Mouse (Mus musculus): Measurements from ENCODE around the gene Gm9944. TPM values are rescaled to one million over a fixed set of nuclear protein-coding genes. Genes with fewer than 3 reads are reported as not detected.

Gene Gm9944
- total and polyA plus RNA-seq, 3 experiments, result not detected

DNA sequence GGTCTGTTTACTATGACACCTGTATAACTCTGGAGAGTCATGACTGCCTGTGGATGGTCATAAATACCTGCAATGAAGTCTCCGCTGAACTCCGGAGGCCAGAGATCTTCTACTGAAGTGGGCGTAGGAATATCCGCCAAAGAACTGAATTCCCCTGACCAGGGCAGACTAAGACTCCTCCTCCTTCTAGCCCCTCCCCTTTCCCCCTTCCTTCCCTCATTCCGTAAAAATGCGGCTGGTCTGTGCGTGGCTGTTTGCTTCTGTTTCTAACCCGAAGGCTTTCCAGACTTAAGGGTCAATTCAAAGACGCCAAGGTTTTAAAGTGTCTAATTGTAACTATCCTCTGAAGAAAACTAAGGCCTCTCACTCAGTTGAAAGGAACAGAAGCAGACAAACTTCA is 44.8 kb downstream of the Gm9944 start, which contains the start of gene Pramef12:
TSS of gene Pramef12 (minus strand) at position 175 of the 400 bp plus-strand sequence.
- Histone ChIP-seq H3K36me3 (replicated peaks in 1 of 2; ENCODE audit: control insufficient read depth in 1 of 2, insufficient read depth in 1 of 2, low read length in 1 of 2) (no peaks in the 10 kb centered on the region), H3K4me3 (replicated peaks in 1 of 3; ENCODE audit: low read depth in 2 of 3, low read length in 2 of 3, poor library complexity in 1 of 3) (no peak within 1 kb of the TSS), H3K4me2 (ENCODE audit: insufficient read depth, low read depth, poor library complexity, severe bottlenecking) (no peak within 1 kb of the TSS), H3K27ac (ENCODE audit: insufficient read depth, low read depth) (no peak within 1 kb of the TSS), H3K9ac (ENCODE audit: insufficient read depth, low read depth) (no peak within 1 kb of the TSS), H3K27me3 (replicated peaks) (no peaks in the 10 kb centered on the region), H3K79me2 (replicated peaks; ENCODE audit: control insufficient read depth, extremely low read depth, insufficient read depth, poor library complexity, severe bottlenecking) (no peaks in the 10 kb centered on the region), H3K9me3 (replicated peaks; ENCODE audit: low read length) (peaks cover 17% of the 10 kb centered on the region), H3K4me1 (ENCODE audit: control insufficient read depth in 1 of 2, insufficient read depth in 2 of 2) (peaks cover 0 to 11% of the 10 kb centered on the region in 2 experiments; a peak in 2 of 4 replicates)
- no peak for TF ChIP-seq CTCF (conservative IDR thresholded peaks at IDR 0.05 in 1 of 2, IDR thresholded peaks at IDR 0.05 in 1 of 2; ENCODE audit: low read depth in 2 of 2, low read length in 2 of 2)
- DNase-seq (ENCODE audit: extremely low read depth), result no peak
- dilution Hi-C loops (cut with MboI; ENCODE audit: extremely low pct_ligation_motif_present, extremely low pct_unique_long_range_greater_than_20kb, low sequenced_read_pairs), result no loop called here
- in situ Hi-C loops (cut with MboI; ENCODE audit: low pct_ligation_motif_present, low pct_unique_long_range_greater_than_20kb, low sequenced_read_pairs), result no loop called here

GRCm38 (mm10) chr4:144406261-144406660 is 46.9 kb downstream of the Gm9944 start:
- no peak overlapping the region for H3K27ac ChIP-seq (ENCODE audit: insufficient read depth, low read depth)
- H3K9me3 ChIP-seq (replicated peaks; ENCODE audit: low read length), result peaks cover 21% of the 10 kb centered on the region
- no peak overlapping the region for H3K4me2 ChIP-seq (ENCODE audit: insufficient read depth, low read depth, poor library complexity, severe bottlenecking)
- no peak overlapping the region for H3K9ac ChIP-seq (ENCODE audit: insufficient read depth, low read depth)
- DNase-seq (ENCODE audit: extremely low read depth), result no peak
- no peak for TF ChIP-seq EP300 (IDR thresholded peaks at IDR 0.05; ENCODE audit: low read length)
- no peak for TF ChIP-seq SMC3 (IDR thresholded peaks at IDR 0.05; ENCODE audit: low read depth, low read length)
- TF ChIP-seq MXI1 (IDR thresholded peaks at IDR 0.05; ENCODE audit: low read depth, low read length), result no peak
- no peak for TF ChIP-seq CHD1 (IDR thresholded peaks at IDR 0.05; ENCODE audit: low read depth, low read length)
- dilution Hi-C loops (cut with MboI; ENCODE audit: extremely low pct_ligation_motif_present, extremely low pct_unique_long_range_greater_than_20kb, low sequenced_read_pairs) (no loop called here), in situ Hi-C loops (cut with MboI; ENCODE audit: low pct_ligation_motif_present, low pct_unique_long_range_greater_than_20kb, low sequenced_read_pairs) (no loop called here)
- H3K4me1 ChIP-seq (ENCODE audit: control insufficient read depth in 1 of 2, insufficient read depth in 2 of 2), result peaks cover 0 to 11% of the 10 kb centered on the region in 2 experiments; a peak in 2 of 4 replicates
- H3K27me3 ChIP-seq (replicated peaks), result no peaks in the 10 kb centered on the region
- no peaks in the 10 kb centered on the region for H3K36me3 ChIP-seq (replicated peaks in 1 of 2; ENCODE audit: control insufficient read depth in 1 of 2, insufficient read depth in 1 of 2, low read length in 1 of 2)
- H3K79me2 ChIP-seq (replicated peaks; ENCODE audit: control insufficient read depth, extremely low read depth, insufficient read depth, poor library complexity, severe bottlenecking), result no peaks in the 10 kb centered on the region
- no peak overlapping the region for H3K4me3 ChIP-seq (replicated peaks in 1 of 3; ENCODE audit: low read depth in 2 of 3, low read length in 2 of 3, poor library complexity in 1 of 3)

DNA sequence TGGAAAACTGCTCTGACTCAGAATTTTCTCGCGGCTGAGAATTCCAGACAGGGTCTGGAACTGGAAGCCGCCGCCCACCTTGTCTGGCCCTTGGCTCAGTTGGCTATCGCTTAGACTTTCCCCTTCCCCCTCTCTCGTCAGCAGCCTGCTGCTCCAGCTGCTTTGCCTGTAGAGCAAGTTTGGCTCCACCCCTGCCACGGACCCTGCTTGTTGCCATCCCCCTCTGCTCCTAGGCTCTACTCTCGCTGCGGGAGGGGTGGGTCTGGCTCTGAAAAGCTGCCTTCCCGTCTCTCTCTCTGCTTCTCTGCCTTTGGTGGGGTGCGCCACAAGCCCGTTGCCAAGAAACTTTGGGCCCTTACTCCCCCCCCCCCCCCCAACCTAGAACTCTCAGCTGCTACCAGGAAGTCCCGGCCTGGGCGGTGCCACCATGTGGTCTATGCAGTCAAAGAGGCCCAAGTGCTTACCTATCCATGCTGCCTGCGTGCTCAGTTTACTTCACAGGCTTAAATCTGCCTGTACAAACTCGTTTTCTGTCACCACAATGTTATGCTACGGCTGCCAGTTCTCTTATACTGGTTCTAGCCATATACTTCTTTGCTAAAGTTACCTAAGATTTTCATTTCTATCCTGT is 48.5 kb downstream of the Gm9944 start:
- Histone ChIP-seq H3K9me3 (replicated peaks; ENCODE audit: low read length) (peaks cover 17% of the 10 kb centered on the region), H3K36me3 (replicated peaks in 1 of 2; ENCODE audit: control insufficient read depth in 1 of 2, insufficient read depth in 1 of 2, low read length in 1 of 2) (no peaks in the 10 kb centered on the region), H3K79me2 (replicated peaks; ENCODE audit: control insufficient read depth, extremely low read depth, insufficient read depth, poor library complexity, severe bottlenecking) (no peaks in the 10 kb centered on the region), H3K27me3 (replicated peaks) (no peaks in the 10 kb centered on the region), H3K4me1 (ENCODE audit: control insufficient read depth in 1 of 2, insufficient read depth in 2 of 2) (0 out of 4 replicates have a peak, but pooled peaks cover 0 to 3% of the 10 kb centered on the region in 2 experiments), H3K9ac (ENCODE audit: insufficient read depth, low read depth) (no peak overlapping the region), H3K27ac (ENCODE audit: insufficient read depth, low read depth) (no peak overlapping the region), H3K4me3 (replicated peaks in 1 of 3; ENCODE audit: low read depth in 2 of 3, low read length in 2 of 3, poor library complexity in 1 of 3) (peak overlapping the region in 1 of 3 experiments; percentile 38), H3K4me2 (ENCODE audit: insufficient read depth, low read depth, poor library complexity, severe bottlenecking) (no peak overlapping the region)
- no peak for TF ChIP-seq PAX5 (IDR thresholded peaks at IDR 0.05; ENCODE audit: low read length)
- TF ChIP-seq NRF1 (IDR thresholded peaks at IDR 0.05; ENCODE audit: low read depth, low read length), result no peak
- no peak for TF ChIP-seq CTCF (conservative IDR thresholded peaks at IDR 0.05 in 1 of 2, IDR thresholded peaks at IDR 0.05 in 1 of 2; ENCODE audit: low read depth in 2 of 2, low read length in 2 of 2)
- 0 out of 2 replicates have a peak, but pooled peaks have one; percentile 23 for TF ChIP-seq ELF1 (IDR thresholded peaks at IDR 0.05; ENCODE audit: low read depth, low read length)
- TF ChIP-seq ZNF384 (IDR thresholded peaks at IDR 0.05; ENCODE audit: low read depth, low read length), result no peak
- peak; percentile 66 for DNase-seq (ENCODE audit: extremely low read depth)
- dilution Hi-C loops (cut with MboI; ENCODE audit: extremely low pct_ligation_motif_present, extremely low pct_unique_long_range_greater_than_20kb, low sequenced_read_pairs), result no loop called here
- in situ Hi-C loops (cut with MboI; ENCODE audit: low pct_ligation_motif_present, low pct_unique_long_range_greater_than_20kb, low sequenced_read_pairs), result no loop called here

Other genes starting within 250 kb of the Gm9944 start
- gene C87977, start 240.0 kb downstream of the Gm9944 start, total RNA-seq (2012; rRNA removed), result not detected in 2 replicates
- gene C87977, start 240.0 kb downstream of the Gm9944 start, total RNA-seq (2014; rRNA removed), result not detected in 2 replicates
- gene C87977, start 240.0 kb downstream of the Gm9944 start, polyA plus RNA-seq (2012; ENCODE audit: insufficient read length, low read depth), result not detected in 2 replicates
- not detected in 2 replicates for gene Pramel5, start 172.8 kb downstream of the Gm9944 start, total RNA-seq (2012; rRNA removed)
- not detected in 2 replicates for gene Pramel5, start 172.8 kb downstream of the Gm9944 start, total RNA-seq (2014; rRNA removed)
- gene Pramel5, start 172.8 kb downstream of the Gm9944 start, polyA plus RNA-seq (2012; ENCODE audit: insufficient read length, low read depth), result not detected in 2 replicates
- gene Gm13128, start 123.1 kb downstream of the Gm9944 start, total RNA-seq (2012; rRNA removed), result not detected in 2 replicates
- gene Gm13128, start 123.1 kb downstream of the Gm9944 start, total RNA-seq (2014; rRNA removed), result not detected in 2 replicates
- not detected in 2 replicates for gene Gm13128, start 123.1 kb downstream of the Gm9944 start, polyA plus RNA-seq (2012; ENCODE audit: insufficient read length, low read depth)
- gene Gm13119, start 95.4 kb downstream of the Gm9944 start, total RNA-seq (2012; rRNA removed), result not detected in 2 replicates
- gene Gm13119, start 95.4 kb downstream of the Gm9944 start, total RNA-seq (2014; rRNA removed), result not detected in 2 replicates
- not detected in 2 replicates for gene Gm13119, start 95.4 kb downstream of the Gm9944 start, polyA plus RNA-seq (2012; ENCODE audit: insufficient read length, low read depth)
- not detected in 2 replicates for gene Pramef20, start 75.4 kb downstream of the Gm9944 start, total RNA-seq (2012; rRNA removed)
- not detected in 2 replicates for gene Pramef20, start 75.4 kb downstream of the Gm9944 start, total RNA-seq (2014; rRNA removed)
- gene Pramef20, start 75.4 kb downstream of the Gm9944 start, polyA plus RNA-seq (2012; ENCODE audit: insufficient read length, low read depth), result not detected in 2 replicates
- 0.13 and 0.17 TPM in 2 replicates for gene Pramef12, start 44.9 kb downstream of the Gm9944 start, total RNA-seq (2012; rRNA removed)
- gene Pramef12, start 44.9 kb downstream of the Gm9944 start, total RNA-seq (2014; rRNA removed), result 0.16 and 0.55 TPM in 2 replicates
- 0.23 and 0.46 TPM in 2 replicates for gene Pramef12, start 44.9 kb downstream of the Gm9944 start, polyA plus RNA-seq (2012; ENCODE audit: insufficient read length, low read depth)
- gene 1700012P22Rik, start 14.5 kb downstream of the Gm9944 start, total RNA-seq (2012; rRNA removed), result not detected in 2 replicates
- not detected in 2 replicates for gene 1700012P22Rik, start 14.5 kb downstream of the Gm9944 start, total RNA-seq (2014; rRNA removed)
- not detected in 2 replicates for gene 1700012P22Rik, start 14.5 kb downstream of the Gm9944 start, polyA plus RNA-seq (2012; ENCODE audit: insufficient read length, low read depth)
- not detected in 2 replicates for gene Aadacl3, start 10.4 kb upstream of the Gm9944 start, total RNA-seq (2012; rRNA removed)
- gene Aadacl3, start 10.4 kb upstream of the Gm9944 start, total RNA-seq (2014; rRNA removed), result not detected in 2 replicates
- not detected in 2 replicates for gene Aadacl3, start 10.4 kb upstream of the Gm9944 start, polyA plus RNA-seq (2012; ENCODE audit: insufficient read length, low read depth)
- gene 9430007A20Rik, start 66.5 kb upstream of the Gm9944 start, total RNA-seq (2012; rRNA removed), result not detected in 2 replicates
- not detected in 2 replicates for gene 9430007A20Rik, start 66.5 kb upstream of the Gm9944 start, total RNA-seq (2014; rRNA removed)
- gene 9430007A20Rik, start 66.5 kb upstream of the Gm9944 start, polyA plus RNA-seq (2012; ENCODE audit: insufficient read length, low read depth), result not detected in 2 replicates
- gene Gm13124, start 111.8 kb upstream of the Gm9944 start, total RNA-seq (2012; rRNA removed), result not detected in 2 replicates
- gene Gm13124, start 111.8 kb upstream of the Gm9944 start, total RNA-seq (2014; rRNA removed), result not detected in 2 replicates
- gene Gm13124, start 111.8 kb upstream of the Gm9944 start, polyA plus RNA-seq (2012; ENCODE audit: insufficient read length, low read depth), result not detected in 2 replicates
- not detected in 2 replicates for gene Aadacl4, start 160.4 kb upstream of the Gm9944 start, total RNA-seq (2012; rRNA removed)
- gene Aadacl4, start 160.4 kb upstream of the Gm9944 start, total RNA-seq (2014; rRNA removed), result not detected in 2 replicates
- gene Aadacl4, start 160.4 kb upstream of the Gm9944 start, polyA plus RNA-seq (2012; ENCODE audit: insufficient read length, low read depth), result not detected in 2 replicates
- not detected in 2 replicates for gene Gm436, start 233.1 kb upstream of the Gm9944 start, total RNA-seq (2012; rRNA removed)
- gene Gm436, start 233.1 kb upstream of the Gm9944 start, total RNA-seq (2014; rRNA removed), result not detected in 2 replicates
- gene Gm436, start 233.1 kb upstream of the Gm9944 start, polyA plus RNA-seq (2012; ENCODE audit: insufficient read length, low read depth), result not detected in 2 replicates

Data from CH12.LX (cell line).